8 mouse cellular contexts compared by ENCODE assay signal in genomic region chr4:108339277-108339690, GRCm38 (mm10). TPM values are rescaled to one million over a fixed set of nuclear protein-coding genes. Genes with fewer than 3 reads are reported as not detected.
DNase-seq lines count a peak whose midpoint lies in the region; ATAC-seq and TF ChIP-seq lines count a peak whose summit lies in the region.

No protein-coding gene starts in this region.

- no peaks in the 10 kb centered on the region for H3K9me3 ChIP-seq in CH12.LX (replicated peaks; ENCODE audit: low read length)
- H3K9me3 ChIP-seq in heart, embryonic 13.5 days: no peaks in the 10 kb centered on the region
- no peaks in the 10 kb centered on the region for H3K9me3 ChIP-seq in liver, postnatal 0 days (ENCODE audit: low read length)
- no peaks in the 10 kb centered on the region for H3K9me3 ChIP-seq in neural tube, embryonic 15.5 days (replicated peaks)

- in situ Hi-C loops in CH12.LX (cut with MboI; ENCODE audit: low pct_ligation_motif_present, low pct_unique_long_range_greater_than_20kb, low sequenced_read_pairs): loop anchor here (25.0 kb wide), 1 partner anchor 223 kb away; no protein-coding TSS in a partner anchor

- H3K79me2 ChIP-seq in CH12.LX (replicated peaks; ENCODE audit: control insufficient read depth, extremely low read depth, insufficient read depth, poor library complexity, severe bottlenecking): no peaks in the 10 kb centered on the region

- no peak overlapping the region for H3K4me3 ChIP-seq in CH12.LX (replicated peaks in 1 of 3; ENCODE audit: low read depth in 2 of 3, low read length in 2 of 3, poor library complexity in 1 of 3)
- no peak overlapping the region for H3K4me3 ChIP-seq in heart, embryonic 13.5 days
- H3K4me3 ChIP-seq in liver, postnatal 0 days (ENCODE audit: low read depth, low read length): no peak overlapping the region
- H3K4me3 ChIP-seq in neural tube, embryonic 15.5 days (replicated peaks): no peak overlapping the region

- no peaks in the 10 kb centered on the region for H3K27me3 ChIP-seq in CH12.LX (replicated peaks)
- no peaks in the 10 kb centered on the region for H3K27me3 ChIP-seq in heart, embryonic 13.5 days (replicated peaks)
- H3K27me3 ChIP-seq in liver, postnatal 0 days (ENCODE audit: insufficient read depth, low read length): no peaks in the 10 kb centered on the region
- H3K27me3 ChIP-seq in neural tube, embryonic 15.5 days (replicated peaks): no peaks in the 10 kb centered on the region

- TF ChIP-seq RAD21 in CH12.LX (IDR thresholded peaks at IDR 0.05; ENCODE audit: low read depth, low read length): peak; percentile 95

- TF ChIP-seq EP300 in CH12.LX (IDR thresholded peaks at IDR 0.05; ENCODE audit: low read length): no peak
- TF ChIP-seq EP300 in liver, postnatal 0 days (IDR thresholded peaks at IDR 0.05; ENCODE audit: low read depth): no peak

- WGBS in heart, embryonic 13.5 days: 15% methylated on average over 4 of the region's 4 CpGs
- whole genome bisulfite sequencing in liver, postnatal 0 days (ENCODE audit: insufficient replicate concordance): 17% methylated on average over 4 of the region's 4 CpGs
- 15% methylated on average over 4 of the region's 4 CpGs for WGBS in neural tube, embryonic 15.5 days

- H3K9ac ChIP-seq in CH12.LX (ENCODE audit: insufficient read depth, low read depth): no peak overlapping the region
- peak overlapping the region; percentile 52 for H3K9ac ChIP-seq in heart, embryonic 13.5 days
- H3K9ac ChIP-seq in liver, postnatal 0 days (replicated peaks): no peak overlapping the region
- no peak overlapping the region for H3K9ac ChIP-seq in neural tube, embryonic 15.5 days (replicated peaks)

- no peak for ATAC-seq in heart, embryonic 13.5 days (ENCODE audit: extremely low read depth, insufficient number of reproducible peaks, low FRiP score, low TSS enrichment)
- peak; percentile 66 for ATAC-seq in liver, postnatal 0 days
- ATAC-seq in neural tube, embryonic 15.5 days (ENCODE audit: low FRiP score): peak; percentile 82

- peak; percentile 73 for DNase-seq in CH12.LX (ENCODE audit: extremely low read depth)
- DNase-seq in adrenal gland, adult 18-20 months (ENCODE audit: low spot score in 2 of 2): peak; percentile 51 to 58
- peak; percentile 87 for DNase-seq in embryo, embryonic 10 days (ENCODE audit: low spot score)
- DNase-seq in kidney, postnatal 10 days: peak; percentile 79
- peak; percentile 68 for DNase-seq in liver, postnatal 0 days
- DNase-seq in thymus, postnatal 4 days: peak; percentile 68

- TF ChIP-seq CTCF in CH12.LX (conservative IDR thresholded peaks at IDR 0.05 in 1 of 2, IDR thresholded peaks at IDR 0.05 in 1 of 2; ENCODE audit: low read depth in 2 of 2, low read length in 2 of 2): peak; percentile 64 to 91; a peak in 3 of 4 replicates
- peak; percentile 84 for TF ChIP-seq CTCF in liver, postnatal 0 days (IDR thresholded peaks at IDR 0.05; ENCODE audit: low read depth)

- dilution Hi-C loops in CH12.LX (cut with MboI; ENCODE audit: extremely low pct_ligation_motif_present, extremely low pct_unique_long_range_greater_than_20kb, low sequenced_read_pairs): no loop called here

- H3K27ac ChIP-seq in CH12.LX (ENCODE audit: insufficient read depth, low read depth): no peak overlapping the region
- no peak overlapping the region for H3K27ac ChIP-seq in heart, embryonic 13.5 days (replicated peaks)
- peak overlapping the region; percentile 62; the same call in 1 of the 2 replicates for H3K27ac ChIP-seq in liver, postnatal 0 days (ENCODE audit: low read depth)
- no peak overlapping the region; the same call in 1 of the 2 replicates for H3K27ac ChIP-seq in neural tube, embryonic 15.5 days (replicated peaks)

- no peak overlapping the region for H3K4me2 ChIP-seq in CH12.LX (ENCODE audit: insufficient read depth, low read depth, poor library complexity, severe bottlenecking)
- H3K4me2 ChIP-seq in heart, embryonic 13.5 days: no peak overlapping the region
- H3K4me2 ChIP-seq in liver, postnatal 0 days (ENCODE audit: low read depth, low read length): no peak overlapping the region
- H3K4me2 ChIP-seq in neural tube, embryonic 15.5 days: no peak overlapping the region

- no peak for TF ChIP-seq POLR2A in CH12.LX (IDR thresholded peaks at IDR 0.05; ENCODE audit: low read depth, low read length)

- peaks cover 17 to 66% of the 10 kb centered on the region in 2 experiments for H3K36me3 ChIP-seq in CH12.LX (replicated peaks in 1 of 2; ENCODE audit: control insufficient read depth in 1 of 2, insufficient read depth in 1 of 2, low read length in 1 of 2)
- H3K36me3 ChIP-seq in heart, embryonic 13.5 days: peaks cover 58% of the 10 kb centered on the region
- H3K36me3 ChIP-seq in liver, postnatal 0 days (replicated peaks; ENCODE audit: insufficient read depth, low read length): peaks cover 17% of the 10 kb centered on the region
- peaks cover 14% of the 10 kb centered on the region for H3K36me3 ChIP-seq in neural tube, embryonic 15.5 days

- H3K4me1 ChIP-seq in CH12.LX (ENCODE audit: control insufficient read depth in 1 of 2, insufficient read depth in 2 of 2): no peaks in the 10 kb centered on the region
- H3K4me1 ChIP-seq in heart, embryonic 13.5 days: peaks cover 12% of the 10 kb centered on the region
- H3K4me1 ChIP-seq in liver, postnatal 0 days (ENCODE audit: insufficient read depth): 0 out of 2 replicates have a peak, but pooled peaks cover 7% of the 10 kb centered on the region
- 0 out of 2 replicates have a peak, but pooled peaks cover under 1% of the 10 kb centered on the region for H3K4me1 ChIP-seq in neural tube, embryonic 15.5 days

TF ChIP-seq in CH12.LX, 34 proteins besides CTCF, POLR2A, EP300 and RAD21:
- TF ChIP-seq SMC3 (IDR thresholded peaks at IDR 0.05; ENCODE audit: low read depth, low read length) (peak; percentile 92), ZNF384 (IDR thresholded peaks at IDR 0.05; ENCODE audit: low read depth, low read length) (0 out of 2 replicates have a peak, but pooled peaks have one; percentile 36), IRF4 (IDR thresholded peaks at IDR 0.05; ENCODE audit: low read depth, low read length) (peak; percentile 15; the same call in 1 of the 2 replicates), ZC3H11A (IDR thresholded peaks at IDR 0.05; ENCODE audit: low read depth, low read length) (peak; percentile 75), CHD1 (IDR thresholded peaks at IDR 0.05; ENCODE audit: low read depth, low read length) (no peak), ELF1 (IDR thresholded peaks at IDR 0.05; ENCODE audit: low read depth, low read length) (no peak; the same call in 1 of the 2 replicates), SIN3A (IDR thresholded peaks at IDR 0.05; ENCODE audit: low read length) (0 out of 2 replicates have a peak, but pooled peaks have one; percentile 33), CHD2 (IDR thresholded peaks at IDR 0.05; ENCODE audit: low read length) (no peak), JUND (conservative IDR thresholded peaks at IDR 0.05; ENCODE audit: low read depth, low read length) (0 out of 2 replicates have a peak, but pooled peaks have one; percentile 11), PAX5 (IDR thresholded peaks at IDR 0.05; ENCODE audit: low read length) (no peak), E2F4 (IDR thresholded peaks at IDR 0.05; ENCODE audit: insufficient replicate concordance, low read depth, low read length) (no peak), BHLHE40 (IDR thresholded peaks at IDR 0.05; ENCODE audit: low read depth, low read length) (0 out of 2 replicates have a peak, but pooled peaks have one; percentile 9)

RNA-seq across cellular contexts. Expression of gene Coa7, which starts 11.3 kb away (rescaled TPM):
- total RNA-seq in CH12.LX (2012; rRNA removed): 24.2 and 27.0 TPM in 2 replicates
- 18.7 and 23.5 TPM in 2 replicates for total RNA-seq in CH12.LX (2014; rRNA removed)
- 73.8 and 74.3 TPM in 2 replicates for polyA plus RNA-seq in CH12.LX (2012; ENCODE audit: insufficient read length, low read depth)
- total RNA-seq in adrenal gland, adult 18-20 months (2021): 10 to 100 TPM; 40.6 to 42.5 TPM
- 37.1 and 41.6 TPM in 2 replicates for polyA plus RNA-seq in heart, embryonic 13.5 days (2015; fragmentation: Nextera tagmentation; extraction: Ambion mirVana)
- 62.2 and 64.9 TPM in 2 replicates for polyA plus RNA-seq in liver, postnatal 0 days (2015; fragmentation: Nextera tagmentation; extraction: Ambion mirVana)
- polyA plus RNA-seq in neural tube, embryonic 15.5 days (2015; fragmentation: Nextera tagmentation; extraction: Ambion mirVana): 42.6 and 46.8 TPM in 2 replicates

RNA-seq across cellular contexts. Expression of gene Zyg11b, which starts 38.4 kb away (rescaled TPM):
- total RNA-seq in CH12.LX (2012; rRNA removed): 9.0 and 9.3 TPM in 2 replicates
- total RNA-seq in CH12.LX (2014; rRNA removed): 13.9 and 14.2 TPM in 2 replicates
- polyA plus RNA-seq in CH12.LX (2012; ENCODE audit: insufficient read length, low read depth): 10.9 and 11.8 TPM in 2 replicates
- 10 to 100 TPM; 28.8 to 43.9 TPM for total RNA-seq in adrenal gland, adult 18-20 months (2021)
- polyA plus RNA-seq in heart, embryonic 13.5 days (2015; fragmentation: Nextera tagmentation; extraction: Ambion mirVana): 6.3 and 6.6 TPM in 2 replicates
- 2.5 and 2.6 TPM in 2 replicates for polyA plus RNA-seq in liver, postnatal 0 days (2015; fragmentation: Nextera tagmentation; extraction: Ambion mirVana)
- polyA plus RNA-seq in neural tube, embryonic 15.5 days (2015; fragmentation: Nextera tagmentation; extraction: Ambion mirVana): 23.3 and 28.8 TPM in 2 replicates

RNA-seq across cellular contexts. Expression of gene Shisal2a, which starts 43.9 kb away (rescaled TPM):
- total RNA-seq in CH12.LX (2012; rRNA removed): not detected in 2 replicates
- total RNA-seq in CH12.LX (2014; rRNA removed): not detected in 2 replicates
- not detected in 2 replicates for polyA plus RNA-seq in CH12.LX (2012; ENCODE audit: insufficient read length, low read depth)
- 1 to 10 TPM; 3.2 to 7.0 TPM for total RNA-seq in adrenal gland, adult 18-20 months (2021)
- polyA plus RNA-seq in heart, embryonic 13.5 days (2015; fragmentation: Nextera tagmentation; extraction: Ambion mirVana): 1.1 and 1.8 TPM in 2 replicates
- 0.26 and 0.52 TPM in 2 replicates for polyA plus RNA-seq in liver, postnatal 0 days (2015; fragmentation: Nextera tagmentation; extraction: Ambion mirVana)
- polyA plus RNA-seq in neural tube, embryonic 15.5 days (2015; fragmentation: Nextera tagmentation; extraction: Ambion mirVana): 4.0 and 6.3 TPM in 2 replicates
